Mouse (Mus musculus): ENCODE results near the gene Wasf1.
A peak's percentile ranks its signal among the peaks of the same experiment; 100 is the strongest.

Wasf1 gene

GRCm38 (mm10) chr10:40895765-40896164 lies 12.5 kb downstream of the Wasf1 start:
- DNase-seq (ENCODE audit: low read depth, low spot score), result no peak

DNA sequence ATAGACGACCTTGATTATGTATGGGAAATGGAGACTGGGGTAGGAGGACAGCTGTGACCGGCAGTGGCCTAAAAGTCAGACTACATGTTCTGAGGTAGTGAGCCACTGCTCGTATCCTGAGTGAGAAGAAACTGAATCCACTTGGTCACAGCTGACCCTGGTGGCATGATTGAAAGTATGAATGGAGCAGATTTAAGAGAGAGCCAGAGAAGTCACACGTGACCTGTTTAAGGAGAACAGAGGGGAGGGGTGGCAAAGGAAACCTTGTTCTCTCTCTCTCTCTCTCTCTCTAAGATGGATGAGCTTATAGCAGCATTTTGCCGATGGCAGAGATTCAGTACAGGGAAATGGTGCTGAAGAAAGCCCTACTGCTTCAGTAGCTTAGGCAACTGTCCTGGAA lies 13.4 kb downstream of the Wasf1 start:
- no peak for DNase-seq (ENCODE audit: low read depth, low spot score)

DNA sequence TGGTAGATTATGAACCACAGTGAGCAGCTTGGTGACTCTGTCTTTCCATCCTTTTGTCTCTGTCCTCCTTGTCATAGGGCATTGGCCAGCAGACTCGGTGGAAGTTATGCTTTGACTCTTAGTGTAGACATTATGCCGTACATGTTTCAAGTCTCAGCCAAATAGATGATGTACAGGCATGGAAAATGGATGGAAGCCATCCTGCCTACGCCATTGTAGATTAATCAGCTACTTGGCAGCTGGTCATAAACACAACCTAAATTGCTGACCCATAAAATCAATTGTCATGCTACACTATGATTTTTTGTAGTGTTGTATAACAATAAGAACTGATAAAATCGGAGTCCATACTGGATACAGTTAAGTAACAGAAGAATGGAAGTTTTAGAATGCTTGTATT lies 18.5 kb downstream of the Wasf1 start:
- DNase-seq (ENCODE audit: low read depth, low spot score), result no peak

GRCm38 (mm10) chr10:40906131-40906530 lies 22.9 kb downstream of the Wasf1 start:
- DNase-seq (ENCODE audit: low read depth, low spot score), result no peak

GRCm38 (mm10) chr10:40906802-40907201 lies 23.5 kb downstream of the Wasf1 start:
- no peak for DNase-seq (ENCODE audit: low read depth, low spot score)

GRCm38 (mm10) chr10:40908580-40908979 lies 25.3 kb downstream of the Wasf1 start:
- DNase-seq (ENCODE audit: low read depth, low spot score), result no peak

DNA sequence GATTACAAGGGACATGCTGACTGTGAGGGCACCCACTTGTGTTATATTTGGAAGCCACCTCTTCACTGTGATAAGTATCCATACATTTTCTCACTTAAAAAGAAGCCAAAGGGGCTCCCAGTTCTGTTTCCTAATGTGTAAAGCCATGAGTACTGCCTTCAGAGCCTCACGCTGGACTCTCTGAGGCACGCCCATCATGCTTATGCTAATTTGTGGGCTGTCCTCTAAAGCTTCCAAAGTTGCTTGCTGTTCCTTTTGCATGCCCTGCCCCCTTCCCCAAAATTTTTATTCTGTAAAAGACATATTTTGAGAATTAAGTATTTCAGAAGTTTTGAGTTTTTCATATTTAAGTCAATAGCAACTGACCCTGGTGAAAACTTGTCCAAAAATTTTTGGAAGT lies 27.5 kb downstream of the Wasf1 start:
- peak; percentile 69 for DNase-seq (ENCODE audit: low read depth, low spot score)

DNA sequence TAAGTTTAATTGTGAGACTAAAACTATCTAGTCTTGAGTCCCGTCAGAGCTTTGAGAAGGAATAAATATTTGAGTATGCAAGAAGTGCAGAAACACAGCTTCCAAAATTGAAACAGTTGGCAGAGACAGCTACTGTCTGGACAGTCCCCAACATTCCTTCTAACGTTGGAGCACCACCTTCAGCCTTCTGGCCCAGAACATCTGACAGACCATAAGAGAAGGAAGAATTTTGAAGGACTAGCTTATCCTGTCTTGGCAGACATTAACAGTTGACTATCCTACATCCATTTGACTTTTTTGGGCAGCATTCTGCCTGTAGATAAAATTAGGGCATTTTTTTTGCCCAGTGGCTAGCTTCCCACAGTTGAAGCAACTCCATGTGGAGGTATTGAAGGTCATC lies 32.0 kb downstream of the Wasf1 start:
- DNase-seq (ENCODE audit: low read depth, low spot score), result no peak

- DNase-seq (ENCODE audit: low read depth, low spot score), result peak; percentile 33
Measured at GRCm38 (mm10) chr10:40918669-40919440, 35.6 kb downstream of the Wasf1 start.

GRCm38 (mm10) chr10:40919464-40919863 lies 36.2 kb downstream of the Wasf1 start:
- no peak for DNase-seq (ENCODE audit: low read depth, low spot score)

DNA sequence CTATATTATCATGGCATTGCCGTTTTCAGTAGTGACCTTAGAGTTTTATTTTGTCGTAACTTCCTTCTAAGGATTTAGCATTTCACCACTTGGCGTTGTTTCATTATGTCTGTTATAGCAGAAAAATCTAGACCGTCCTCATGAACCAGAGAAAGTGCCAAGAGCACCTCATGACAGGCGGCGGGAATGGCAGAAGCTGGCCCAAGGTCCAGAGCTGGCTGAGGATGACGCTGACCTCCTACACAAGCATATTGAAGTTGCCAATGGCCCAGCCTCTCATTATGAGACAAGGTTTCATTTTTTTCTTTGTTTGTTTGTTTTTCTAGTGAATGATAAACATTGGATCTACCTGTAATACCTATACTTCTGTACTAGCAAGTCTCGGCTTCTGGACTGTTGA lies 49.7 kb downstream of the Wasf1 start:
- DNase-seq (ENCODE audit: low read depth, low spot score), result no peak

- no peak for DNase-seq (ENCODE audit: low read depth, low spot score)
Measured at GRCm38 (mm10) chr10:40936160-40936726, 53.0 kb downstream of the Wasf1 start.

DNA sequence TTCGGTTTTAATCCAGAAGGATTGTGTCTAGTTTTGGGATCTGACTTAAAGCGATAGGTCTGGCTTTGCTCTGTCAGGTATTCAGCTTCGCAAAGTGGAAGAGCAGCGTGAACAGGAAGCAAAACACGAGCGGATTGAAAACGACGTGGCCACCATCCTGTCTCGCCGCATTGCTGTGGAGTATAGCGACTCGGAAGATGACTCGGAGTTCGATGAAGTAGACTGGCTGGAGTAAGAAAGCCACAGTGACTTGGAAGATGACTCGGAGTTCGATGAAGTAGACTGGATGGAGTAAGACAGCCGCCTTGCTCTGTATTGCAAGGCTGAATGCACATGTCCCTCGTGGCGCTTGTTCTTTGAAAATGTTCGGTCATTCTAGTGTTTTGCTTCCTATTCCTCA lies 54.3 kb downstream of the Wasf1 start:
- peak; percentile 72 for DNase-seq (ENCODE audit: low read depth, low spot score)

DNA sequence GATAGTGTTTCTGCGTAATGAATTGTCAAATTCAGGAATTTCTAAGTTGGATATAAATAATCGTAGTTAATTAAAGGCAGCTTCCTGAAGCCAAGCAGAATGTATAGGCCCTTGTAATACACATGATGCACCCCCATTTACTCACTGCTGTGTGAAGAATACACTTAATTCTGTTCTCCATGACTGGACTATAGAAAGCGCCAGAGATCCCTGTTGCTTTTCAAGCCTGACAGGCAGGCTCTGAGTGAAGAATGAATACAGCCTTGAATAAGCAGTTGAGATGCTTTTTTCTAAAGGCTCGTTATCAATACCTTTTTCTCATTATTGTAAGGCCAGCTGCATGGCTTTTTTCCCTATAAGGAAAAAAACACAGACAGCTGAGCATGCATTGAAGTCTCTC lies 59.4 kb downstream of the Wasf1 start:
- no peak for DNase-seq (ENCODE audit: low read depth, low spot score)

DNA sequence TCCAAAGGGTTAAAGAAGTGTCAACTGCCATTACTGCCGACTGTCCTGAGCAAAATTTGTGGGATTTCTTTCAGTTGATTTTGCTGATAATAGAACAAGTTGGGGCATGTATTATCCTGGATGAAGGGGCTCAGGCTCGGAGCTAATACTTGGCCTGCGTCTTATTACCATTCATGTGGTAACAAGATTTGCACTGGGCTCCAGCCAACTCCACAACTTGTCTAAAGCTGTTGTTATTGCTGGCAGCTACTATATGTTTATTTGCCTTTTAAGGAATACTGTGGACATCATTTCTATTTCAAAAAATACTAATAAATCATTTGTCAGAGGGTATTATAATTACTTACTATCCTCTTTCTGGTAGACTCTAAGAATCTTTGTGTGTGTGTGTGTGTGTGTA lies 66.9 kb downstream of the Wasf1 start:
- no peak for DNase-seq (ENCODE audit: low read depth, low spot score)

DNA sequence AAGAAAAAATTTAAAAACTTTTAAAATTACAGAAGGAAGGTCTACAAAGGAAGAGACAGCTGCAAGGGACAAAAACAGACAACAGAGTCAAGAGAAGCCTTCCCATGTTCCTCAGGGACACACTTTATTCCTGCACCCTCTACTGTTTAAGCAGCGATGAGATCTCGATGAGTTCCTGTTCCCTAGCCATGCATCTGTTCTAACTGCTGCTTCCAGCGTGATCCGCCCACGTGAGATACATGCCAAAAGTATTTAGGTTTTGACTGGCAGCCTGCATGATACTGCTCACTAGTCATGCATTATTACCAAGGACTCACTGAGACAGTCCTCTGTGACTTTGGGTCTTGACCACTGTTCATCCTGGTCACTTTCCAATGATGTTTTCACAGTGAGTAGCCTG lies 72.9 kb downstream of the Wasf1 start:
- DNase-seq (ENCODE audit: low read depth, low spot score), result no peak

- DNase-seq (ENCODE audit: low read depth, low spot score), result peak; percentile 58
Measured at GRCm38 (mm10) chr10:40961365-40961764, 78.1 kb downstream of the Wasf1 start.

GRCm38 (mm10) chr10:40962008-40962407 lies 78.7 kb downstream of the Wasf1 start:
- no peak for DNase-seq (ENCODE audit: low read depth, low spot score)

- peak; percentile 24 for DNase-seq (ENCODE audit: low read depth, low spot score)
Measured at GRCm38 (mm10) chr10:40964546-40964945, 81.3 kb downstream of the Wasf1 start.

- DNase-seq (ENCODE audit: low read depth, low spot score), result no peak
Measured at GRCm38 (mm10) chr10:40968551-40968950, 85.3 kb downstream of the Wasf1 start.

DNA sequence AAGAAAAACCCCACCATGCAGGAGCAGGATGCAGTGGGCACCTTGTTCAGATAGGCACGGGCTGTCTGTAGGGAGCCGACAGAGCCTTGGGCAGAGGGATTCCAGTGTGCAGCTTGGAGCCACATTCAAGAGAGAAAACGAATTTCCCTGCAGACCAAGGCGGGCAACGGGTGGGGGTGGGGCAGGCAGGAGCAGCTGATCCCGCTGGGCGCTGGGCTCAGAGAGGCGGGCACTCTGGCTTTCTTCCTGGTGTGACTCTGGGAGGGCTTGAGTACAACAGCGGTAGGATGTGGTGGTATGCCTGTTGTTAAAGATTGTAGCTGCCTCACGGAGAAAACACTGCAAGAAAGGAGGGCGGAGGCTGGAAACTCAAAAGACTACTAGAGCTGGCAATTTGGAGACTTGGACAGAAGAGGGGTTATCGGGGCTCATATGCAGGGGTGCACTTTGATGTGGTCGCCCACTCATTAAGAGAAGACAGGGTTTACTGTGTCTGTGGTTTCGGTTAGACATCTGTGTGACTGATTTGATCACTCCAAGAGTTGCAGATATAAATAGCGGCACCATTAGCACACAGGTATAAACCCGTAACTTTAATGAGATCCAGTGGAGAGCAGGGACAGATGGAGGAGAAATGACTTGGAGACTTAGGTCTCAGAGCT lies 86.2 kb downstream of the Wasf1 start:
- DNase-seq (ENCODE audit: low read depth, low spot score), result no peak

DNA sequence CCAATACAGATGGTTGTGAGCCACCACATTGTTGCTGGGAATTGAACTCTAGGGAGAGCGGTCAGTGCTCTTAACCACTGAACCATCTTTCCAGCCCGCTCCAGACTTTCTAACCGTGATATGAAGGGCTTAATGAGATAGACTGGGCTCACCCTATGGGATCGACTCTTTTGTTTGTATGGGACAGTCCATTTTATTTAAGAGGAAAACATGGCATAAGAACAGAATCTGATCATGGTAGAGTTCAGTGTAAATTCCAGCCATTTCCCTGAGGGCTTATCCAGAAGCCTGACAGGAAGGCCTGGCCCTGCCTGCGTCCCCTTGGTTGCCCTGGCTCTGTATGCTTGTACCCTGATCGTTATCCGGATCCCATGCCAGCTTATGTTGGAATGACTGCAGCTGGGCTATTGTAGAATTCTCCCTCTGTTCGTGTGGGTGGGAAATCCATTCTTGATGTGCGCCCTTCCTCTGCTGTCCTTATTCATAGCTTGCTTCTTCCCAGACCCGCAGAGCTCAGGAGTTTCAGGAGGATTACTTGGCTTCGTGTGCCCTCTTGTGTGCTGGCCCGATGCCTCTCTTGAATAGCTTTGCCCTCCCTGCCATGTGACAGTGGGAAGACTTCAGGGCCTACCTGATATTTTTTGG lies 87.4 kb downstream of the Wasf1 start:
- DNase-seq (ENCODE audit: low read depth, low spot score), result no peak

- no peak for DNase-seq (ENCODE audit: low read depth, low spot score)
Measured at GRCm38 (mm10) chr10:40971256-40971655, 88.0 kb downstream of the Wasf1 start.
